Mouse (Mus musculus) CH12.LX (cell line): Measurements from ENCODE around the gene Mta1. TPM values are rescaled to one million over a fixed set of nuclear protein-coding genes. Genes with fewer than 3 reads are reported as not detected.

Source experiments
- DNase-seq: peaks from one replicate; pipeline ENCODE4 v3.0.0-alpha.2; 2013; ENCODE audit errors: extremely low read depth
- H3K27ac ChIP-seq: 2 replicates; pipeline ENCODE4 v1.5.1; 2012; ENCODE audit warnings: low read depth, mild to moderate bottlenecking, control low read depth, moderate library complexity; ENCODE audit not compliant: insufficient read depth
- H3K27me3 ChIP-seq: replicated peaks from 2 replicates; pipeline ENCODE3; 2012; ENCODE audit warnings: inconsistent platforms
- H3K36me3 ChIP-seq, 2 experiments: replicated peaks in 1 of 2; 2 replicates each; pipeline versions ENCODE3 to v1.6.1; 2012; ENCODE audit warnings: inconsistent platforms in 1 of 2, low read length in 1 of 2, mild to moderate bottlenecking in 1 of 2, mixed read lengths in 1 of 2, moderate library complexity in 1 of 2; ENCODE audit not compliant: control insufficient read depth in 1 of 2, insufficient read depth in 1 of 2
- H3K4me1 ChIP-seq, 2 experiments: 2 replicates each; pipeline ENCODE4 v1.6.1; 2012; ENCODE audit warnings: inconsistent platforms in 1 of 2, moderate library complexity in 1 of 2; ENCODE audit not compliant: insufficient read depth in 2 of 2, control insufficient read depth in 1 of 2
- H3K4me2 ChIP-seq: 2 replicates; pipeline ENCODE4 v1.6.1; 2012; ENCODE audit warnings: low read depth, mild to moderate bottlenecking, control low read depth; ENCODE audit not compliant: poor library complexity, insufficient read depth, severe bottlenecking
- H3K4me3 ChIP-seq, 3 experiments: fragments of 150-350 bp in 1 of 3; sonication (generic) in 1 of 3; replicated peaks in 1 of 3; 2 replicates each; pipeline versions ENCODE3 to v1.5.1; 2011 to 2012; ENCODE audit warnings: low read depth in 2 of 3, low read length in 2 of 3, mild to moderate bottlenecking in 2 of 3, moderate library complexity in 2 of 3, control low read depth in 1 of 3, improper control_type of control experiment in 1 of 3, inconsistent platforms in 1 of 3, mixed read lengths in 1 of 3; ENCODE audit not compliant: poor library complexity in 1 of 3
- H3K79me2 ChIP-seq: replicated peaks from 2 replicates; pipeline ENCODE4 v1.6.1; 2012; ENCODE audit warnings: mild to moderate bottlenecking, moderate library complexity; ENCODE audit not compliant: control insufficient read depth, poor library complexity, insufficient read depth, severe bottlenecking; ENCODE audit errors: extremely low read depth
- H3K9ac ChIP-seq: 2 replicates; pipeline ENCODE4 v1.6.1; 2012; ENCODE audit warnings: low read depth, mild to moderate bottlenecking, control low read depth, moderate library complexity; ENCODE audit not compliant: insufficient read depth
- H3K9me3 ChIP-seq: replicated peaks from 2 replicates; pipeline ENCODE3; 2012; ENCODE audit warnings: low read length, inconsistent platforms, mixed read lengths
- BHLHE40 ChIP-seq: IDR thresholded peaks from 2 replicates; pipeline ENCODE4 v1.6.1; 2011; ENCODE audit warnings: mild to moderate bottlenecking, low read depth, low read length, improper control_type of control experiment
- CHD1 ChIP-seq: IDR thresholded peaks from 2 replicates; pipeline ENCODE4 v1.6.1; 2012; ENCODE audit warnings: low read depth, low read length, improper control_type of control experiment, inconsistent platforms
- CTCF ChIP-seq, 2 experiments: IDR thresholded peaks in 1 of 2; conservative IDR thresholded peaks in 1 of 2; 2 replicates each; pipeline ENCODE4 v1.5.1; 2011 to 2012; ENCODE audit warnings: low read depth in 2 of 2, low read length in 2 of 2, improper control_type of control experiment in 1 of 2, inconsistent platforms in 1 of 2, mild to moderate bottlenecking in 1 of 2, moderate library complexity in 1 of 2
- ETS1 ChIP-seq: conservative IDR thresholded peaks from 2 replicates; pipeline ENCODE4 v1.6.1; 2012; ENCODE audit warnings: low read depth, mild to moderate bottlenecking, inconsistent platforms, low read length, improper control_type of control experiment, moderate library complexity
- HCFC1 ChIP-seq: IDR thresholded peaks from 2 replicates; pipeline ENCODE4 v1.6.1; 2012; ENCODE audit warnings: low read depth, mild to moderate bottlenecking, inconsistent platforms, low read length, improper control_type of control experiment
- JUND ChIP-seq: conservative IDR thresholded peaks from 2 replicates; pipeline ENCODE4 v1.6.1; 2011; ENCODE audit warnings: low read depth, low read length, improper control_type of control experiment
- MAZ ChIP-seq: IDR thresholded peaks from 2 replicates; pipeline ENCODE4 v1.6.1; 2012; ENCODE audit warnings: low read depth, mild to moderate bottlenecking, inconsistent platforms, low read length, improper control_type of control experiment, moderate library complexity
- MEF2A ChIP-seq: IDR thresholded peaks from 2 replicates; pipeline ENCODE4 v1.6.1; 2014; ENCODE audit warnings: low read depth, mild to moderate bottlenecking, inconsistent platforms, low read length, improper control_type of control experiment, borderline replicate concordance
- NELFE ChIP-seq: IDR thresholded peaks from 2 replicates; pipeline ENCODE4 v1.6.1; 2011; ENCODE audit warnings: low read depth, low read length, improper control_type of control experiment
- PAX5 ChIP-seq: IDR thresholded peaks from 2 replicates; pipeline ENCODE4 v1.6.1; 2012; ENCODE audit warnings: low read length, inconsistent platforms, mixed read lengths
- SIN3A ChIP-seq: IDR thresholded peaks from 2 replicates; pipeline ENCODE4 v1.6.1; 2012; ENCODE audit warnings: low read length, improper control_type of control experiment, inconsistent platforms
- SMC3 ChIP-seq: IDR thresholded peaks from 2 replicates; pipeline ENCODE4 v1.6.1; 2011; ENCODE audit warnings: low read depth, low read length, improper control_type of control experiment
- TCF12 ChIP-seq: IDR thresholded peaks from 2 replicates; pipeline ENCODE4 v1.6.1; 2014; ENCODE audit warnings: low read depth, mild to moderate bottlenecking, inconsistent platforms, low read length, improper control_type of control experiment
- UBTF ChIP-seq: IDR thresholded peaks from 2 replicates; pipeline ENCODE4 v1.6.1; 2012; ENCODE audit warnings: low read depth, mild to moderate bottlenecking, inconsistent platforms, low read length, improper control_type of control experiment, moderate library complexity
- ZKSCAN1 ChIP-seq: IDR thresholded peaks from 2 replicates; pipeline ENCODE4 v1.6.1; 2012; ENCODE audit warnings: low read depth, inconsistent platforms, low read length, improper control_type of control experiment, borderline replicate concordance
- dilution Hi-C: fragments of 300-500 bp; cut with MboI; formaldehyde crosslinking; loops from 2 replicates; pipeline ENCODE4 v1.14.3; 2020; ENCODE audit warnings: low sequenced_read_pairs; ENCODE audit not compliant: extremely low pct_unique_long_range_greater_than_20kb, extremely low pct_ligation_motif_present
- in situ Hi-C: fragments of 300-500 bp; cut with MboI; formaldehyde crosslinking; loops from 3 replicates; pipeline ENCODE4 v1.14.3; 2019; ENCODE audit warnings: low sequenced_read_pairs, low pct_ligation_motif_present, low pct_unique_long_range_greater_than_20kb, mixed read lengths
- polyA plus RNA-seq: library from polyadenylated mRNA; unstranded; fragments of >175 nt; gene quantifications from 2 replicates; pipeline ENCODE4 v1.2.1, GENCODE M21; 2012; ENCODE audit warnings: low read depth; ENCODE audit not compliant: insufficient read length
- total RNA-seq, 2 experiments: library from RNA; depleted of rRNA; stranded (reverse); fragments of 300-350 nt in 1 of 2; fragments of >200 nt in 1 of 2; gene quantifications; 2 replicates each; pipeline ENCODE4 v1.2.3; 2012 to 2014

The Mta1 gene
- total and polyA plus RNA-seq, 3 experiments, result 11.5 to 76.7 (median 39.4) TPM

- H3K36me3 ChIP-seq, result peaks cover 0 to 6% of the 10 kb centered on the region in 2 experiments
- H3K4me1 ChIP-seq, result peaks cover 10 to 19% of the 10 kb centered on the region in 2 experiments
- no peak overlapping the region for H3K4me3 ChIP-seq
- dilution Hi-C loops (no loop called here), in situ Hi-C loops (no loop called here)
- H3K4me2 ChIP-seq, result no peak overlapping the region
- H3K27me3 ChIP-seq, result peaks cover 57% of the 10 kb centered on the region
- no peaks in the 10 kb centered on the region for H3K9me3 ChIP-seq
- H3K79me2 ChIP-seq, result no peaks in the 10 kb centered on the region
- TF ChIP-seq ETS1 (no peak), ZKSCAN1 (no peak), SMC3 (peak; percentile 25; the same call in 1 of the 2 replicates), CTCF (conservative IDR thresholded peaks at IDR 0.05 in 1 of 2, IDR thresholded peaks at IDR 0.05 in 1 of 2; ENCODE audit: low read depth in 2 of 2, low read length in 2 of 2) (peak in 1 of 2 experiments; percentile 49; a peak in 2 of 4 replicates), MEF2A (no peak), CHD1 (no peak)
- DNase-seq, result no peak
- no peak overlapping the region for H3K27ac ChIP-seq
- no peak overlapping the region for H3K9ac ChIP-seq
Measured at GRCm38 (mm10) chr12:113148381-113149035, 50.4 kb downstream of the Mta1 start.

GRCm38 (mm10) chr12:113149341-113149740, 51.3 kb downstream of the Mta1 start:
- H3K4me2 ChIP-seq, result no peak overlapping the region
- no peak overlapping the region for H3K9ac ChIP-seq
- no peak for TF ChIP-seq HCFC1
- no peak for TF ChIP-seq NELFE
- no peak for TF ChIP-seq MAZ
- TF ChIP-seq UBTF, result no peak
- TF ChIP-seq SIN3A, result no peak
- TF ChIP-seq PAX5, result no peak
- no peak for TF ChIP-seq TCF12
- TF ChIP-seq JUND, result no peak
- TF ChIP-seq BHLHE40, result no peak
- TF ChIP-seq CTCF (conservative IDR thresholded peaks at IDR 0.05 in 1 of 2, IDR thresholded peaks at IDR 0.05 in 1 of 2; ENCODE audit: low read depth in 2 of 2, low read length in 2 of 2), result no peak
- TF ChIP-seq ZKSCAN1, result no peak
- no peak for TF ChIP-seq MEF2A
- H3K36me3 ChIP-seq, result peaks cover 0 to 3% of the 10 kb centered on the region in 2 experiments
- in situ Hi-C loops (no loop called here), dilution Hi-C loops (no loop called here)
- no peak overlapping the region for H3K4me3 ChIP-seq
- peaks cover 10 to 19% of the 10 kb centered on the region in 2 experiments for H3K4me1 ChIP-seq
- H3K27ac ChIP-seq, result no peak overlapping the region
- no peaks in the 10 kb centered on the region for H3K79me2 ChIP-seq
- peaks cover 66% of the 10 kb centered on the region for H3K27me3 ChIP-seq
- no peak for DNase-seq
- no peaks in the 10 kb centered on the region for H3K9me3 ChIP-seq
